Mouse (Mus musculus) colon, adult 2 months (tissue): ENCODE results near the gene Ly6g5b. TPM values are rescaled to one million over a fixed set of nuclear protein-coding genes. Genes with fewer than 3 reads are reported as not detected.

Experiments used
- polyA plus RNA-seq: library from polyadenylated mRNA; depleted of rRNA; stranded (reverse); fragments of >200 nt; gene quantifications from 2 replicates; pipeline ENCODE4 v1.2.3, GENCODE M21; 2012; rRNA removed

The Ly6g5b gene
- polyA plus RNA-seq, 1 experiment: 0.72 TPM

Other genes starting within 250 kb of the Ly6g5b start
- 7.3 and 7.9 TPM in 2 replicates for gene Zbtb12, start 235.9 kb downstream of the Ly6g5b start, polyA plus RNA-seq
- gene Gm20547, start 233.4 kb downstream of the Ly6g5b start, polyA plus RNA-seq: not detected in 2 replicates
- gene C2, start 217.2 kb downstream of the Ly6g5b start, polyA plus RNA-seq: 4.2 and 4.7 TPM in 2 replicates
- 317 and 331 TPM in 2 replicates for gene Ehmt2, start 217.0 kb downstream of the Ly6g5b start, polyA plus RNA-seq
- gene Slc44a4, start 201.0 kb downstream of the Ly6g5b start, polyA plus RNA-seq: 338 and 452 TPM in 2 replicates
- 197 and 259 TPM in 2 replicates for gene Neu1, start 184.2 kb downstream of the Ly6g5b start, polyA plus RNA-seq
- 77.4 and 78.5 TPM in 2 replicates for gene Hspa1b, start 156.2 kb downstream of the Ly6g5b start, polyA plus RNA-seq
- gene Gm20481, start 145.5 kb downstream of the Ly6g5b start, polyA plus RNA-seq: not detected in 2 replicates
- gene Hspa1a, start 143.3 kb downstream of the Ly6g5b start, polyA plus RNA-seq: 40.8 and 41.4 TPM in 2 replicates
- gene Hspa1l, start 142.7 kb downstream of the Ly6g5b start, polyA plus RNA-seq: 0.30 and 0.82 TPM in 2 replicates
- 57.6 and 64.6 TPM in 2 replicates for gene Lsm2, start 133.6 kb downstream of the Ly6g5b start, polyA plus RNA-seq
- gene Vars, start 114.4 kb downstream of the Ly6g5b start, polyA plus RNA-seq: 196 and 213 TPM in 2 replicates
- 0.73 and 0.83 TPM in 2 replicates for gene Vwa7, start 98.8 kb downstream of the Ly6g5b start, polyA plus RNA-seq
- gene Sapcd1, start 87.4 kb downstream of the Ly6g5b start, polyA plus RNA-seq: 1.0 and 2.3 TPM in 2 replicates
- gene Msh5, start 68.7 kb downstream of the Ly6g5b start, polyA plus RNA-seq: 4.0 and 6.0 TPM in 2 replicates
- 209 and 215 TPM in 2 replicates for gene Clic1, start 65.5 kb downstream of the Ly6g5b start, polyA plus RNA-seq
- gene Ddah2, start 56.4 kb downstream of the Ly6g5b start, polyA plus RNA-seq: 32.5 and 33.0 TPM in 2 replicates
- 5.6 and 10.4 TPM in 2 replicates for gene Ly6g6c, start 50.0 kb downstream of the Ly6g5b start, polyA plus RNA-seq
- gene Mpig6b, start 49.2 kb downstream of the Ly6g5b start, polyA plus RNA-seq: 0.82 and 1.0 TPM in 2 replicates
- 77.8 and 86.1 TPM in 2 replicates for gene Ly6g6e, start 38.5 kb downstream of the Ly6g5b start, polyA plus RNA-seq
- gene Ly6g6d, start 37.4 kb downstream of the Ly6g5b start, polyA plus RNA-seq: 19.4 and 23.3 TPM in 2 replicates
- gene Ly6g6f, start 29.8 kb downstream of the Ly6g5b start, polyA plus RNA-seq: 2.1 and 2.8 TPM in 2 replicates
- 238 and 254 TPM in 2 replicates for gene Abhd16a, start 26.2 kb downstream of the Ly6g5b start, polyA plus RNA-seq
- not detected in 2 replicates for gene Ly6g5c, start 7.1 kb downstream of the Ly6g5b start, polyA plus RNA-seq
- gene Gpank1, start 6.0 kb upstream of the Ly6g5b start, polyA plus RNA-seq: 23.3 and 25.0 TPM in 2 replicates
- 262 and 295 TPM in 2 replicates for gene Csnk2b, start 6.6 kb upstream of the Ly6g5b start, polyA plus RNA-seq
- 16.7 and 18.2 TPM in 2 replicates for gene D17H6S53E, start 10.9 kb upstream of the Ly6g5b start, polyA plus RNA-seq
- 0.12 and 0.19 TPM in 2 replicates for gene Apom, start 16.6 kb upstream of the Ly6g5b start, polyA plus RNA-seq
- gene Bag6, start 19.8 kb upstream of the Ly6g5b start, polyA plus RNA-seq: 221 and 228 TPM in 2 replicates
- 341 and 379 TPM in 2 replicates for gene Prrc2a, start 49.5 kb upstream of the Ly6g5b start, polyA plus RNA-seq
- 1.6 and 2.5 TPM in 2 replicates for gene Aif1, start 60.6 kb upstream of the Ly6g5b start, polyA plus RNA-seq
- 8.1 and 10.4 TPM in 2 replicates for gene Lst1, start 73.0 kb upstream of the Ly6g5b start, polyA plus RNA-seq
- gene Ltb, start 79.0 kb upstream of the Ly6g5b start, polyA plus RNA-seq: 20.1 and 22.9 TPM in 2 replicates
- 1.3 TPM in 2 replicates for gene Tnf, start 86.6 kb upstream of the Ly6g5b start, polyA plus RNA-seq
- gene Lta, start 89.9 kb upstream of the Ly6g5b start, polyA plus RNA-seq: 1.4 and 1.8 TPM in 2 replicates
- not detected in 2 replicates for gene Gm16181, start 105.4 kb upstream of the Ly6g5b start, polyA plus RNA-seq
- 4.6 and 5.1 TPM in 2 replicates for gene Atp6v1g2, start 118.2 kb upstream of the Ly6g5b start, polyA plus RNA-seq
- gene Nfkbil1, start 120.4 kb upstream of the Ly6g5b start, polyA plus RNA-seq: 28.9 and 34.5 TPM in 2 replicates
- gene Ddx39b, start 126.3 kb upstream of the Ly6g5b start, polyA plus RNA-seq: 211 and 238 TPM in 2 replicates
- 837 and 1,001 TPM in 2 replicates for gene H2-D1, start 147.3 kb upstream of the Ly6g5b start, polyA plus RNA-seq
- gene H2-Q1, start 205.0 kb upstream of the Ly6g5b start, polyA plus RNA-seq: 5.1 and 9.8 TPM in 2 replicates
- 95.5 and 141 TPM in 2 replicates for gene H2-Q2, start 226.8 kb upstream of the Ly6g5b start, polyA plus RNA-seq